In genomic region chr10:128965871-128966270, GRCm38 (mm10) we compare ENCODE assay signal across 27 mouse cellular contexts. TPM values are rescaled to one million over a fixed set of nuclear protein-coding genes. Genes with fewer than 3 reads are reported as not detected.
DNase-seq lines count a peak whose midpoint lies in the region; ATAC-seq and TF ChIP-seq lines count a peak whose summit lies in the region.
"Had no signal": no experiment of that assay in that cellular context is flagged by ENCODE, and none has a peak within 500 bp of the region (broad histone marks: within the 10 kb centered on the region; RNA-seq: fewer than 3 reads in every experiment).

No protein-coding gene starts in this region.

- peak; percentile 93 for ATAC-seq in common myeloid progenitor, adult 5-6 weeks (replicated peaks; ENCODE audit: low read depth, poor library complexity, severe bottlenecking)
- ATAC-seq in megakaryocyte progenitor cell, adult 5-6 weeks (replicated peaks; ENCODE audit: poor library complexity) = peak; percentile 95

- peaks cover 14% of the 10 kb centered on the region; the same call in 1 of the 2 replicates for H3K4me1 ChIP-seq in kidney, adult 2 months (ENCODE audit: control insufficient read depth, insufficient read depth, low read length)
- H3K4me1 ChIP-seq: forebrain, embryonic 10.5 days; hindbrain, embryonic 15.5 days; limb, embryonic 10.5 days; midbrain, embryonic 10.5 days had no signal

- no peak for DNase-seq in kidney, adult 2 months
- DNase-seq in kidney, postnatal 4 days = no peak
- peak; percentile 37 for DNase-seq in 3T3-L1 (ENCODE audit: low read depth, low spot score)
- no peak for DNase-seq in layer of hippocampus, postnatal 10 days (ENCODE audit: low spot score in 2 of 2)
- no peak for DNase-seq in left cerebral cortex, postnatal 25 days (ENCODE audit: low spot score in 2 of 2)
- no peak for DNase-seq in urinary bladder, adult 18-20 months (ENCODE audit: low spot score in 2 of 2)
- DNase-seq: adrenal gland, adult 2 months; cerebellum, postnatal 10 days; heart, postnatal 36 days; kidney, adult 11 months; liver, embryonic 13.5 days; lung, postnatal 36 days; retina, postnatal 1 day had no signal

- peak overlapping the region; percentile 84 for H3K27ac ChIP-seq in kidney, adult 2 months (ENCODE audit: insufficient read depth, low read depth, low read length)
- H3K27ac ChIP-seq: forebrain, embryonic 10.5 days; heart, embryonic 13.5 days; hindbrain, embryonic 15.5 days; kidney, postnatal 0 days; left cerebral cortex, adult 2 months; limb, embryonic 10.5 days; liver, embryonic 13.5 days; midbrain, embryonic 10.5 days had no signal

- H3K4me3 ChIP-seq in kidney, adult 2 months (ENCODE audit: insufficient read depth, low read depth, low read length) = no peak overlapping the region
- H3K4me3 ChIP-seq: forebrain, embryonic 10.5 days; heart, embryonic 13.5 days; hindbrain, embryonic 15.5 days; left cerebral cortex, adult 2 months; limb, embryonic 10.5 days; liver, embryonic 13.5 days; midbrain, embryonic 10.5 days had no signal

- WGBS in kidney, adult 2 months = 73% methylated on average over 6 of the region's 6 CpGs

- H3K27me3 ChIP-seq in kidney, adult 2 months (replicated peaks; ENCODE audit: control insufficient read depth, insufficient read depth, low read length) = no peaks in the 10 kb centered on the region
- H3K27me3 ChIP-seq: heart, embryonic 13.5 days; hindbrain, embryonic 15.5 days had no signal

- no peak for TF ChIP-seq CTCF in kidney, adult 2 months (conservative IDR thresholded peaks at IDR 0.05; ENCODE audit: insufficient read depth, insufficient read length, low read depth, low read length)

- intact Hi-C loops in left cerebral cortex, postnatal 25 days (cut with DNase I) = no loop called here

- TF ChIP-seq POLR2A in kidney, adult 2 months (IDR thresholded peaks at IDR 0.05; ENCODE audit: low read depth, low read length) = no peak

- H3K36me3 ChIP-seq in kidney, adult 2 months (ENCODE audit: control insufficient read depth, insufficient read depth, low read length) = no peaks in the 10 kb centered on the region
- H3K36me3 ChIP-seq: forebrain, embryonic 10.5 days; heart, embryonic 13.5 days; hindbrain, embryonic 15.5 days; limb, embryonic 10.5 days; liver, embryonic 13.5 days; midbrain, embryonic 10.5 days had no signal

RNA-seq across cellular contexts. Expression of gene Mettl7b, which starts 5.1 kb away (rescaled TPM):
- polyA plus RNA-seq in kidney, adult 2 months (2012; rRNA removed) = 234 and 269 TPM in 2 replicates
- total RNA-seq in common myeloid progenitor, adult 5-6 weeks (2017) = not detected in 2 replicates
- total RNA-seq in megakaryocyte progenitor cell, adult 5-6 weeks (2015) = not detected in 2 replicates
- not detected in 2 replicates for total RNA-seq in megakaryocyte progenitor cell, adult 5-6 weeks (2017)
- total RNA-seq in layer of hippocampus, postnatal 10 days (2021) = not detected
- not detected for total RNA-seq in left cerebral cortex, postnatal 25 days (2021)
- total RNA-seq: heart, postnatal 36 days; layer of hippocampus, adult 18-20 months; left cerebral cortex, adult 2 months; midbrain, postnatal 0 days had no signal
- polyA plus RNA-seq: forebrain, embryonic 10.5 days; heart, embryonic 13.5 days; hindbrain, embryonic 15.5 days; limb, embryonic 10.5 days; liver, embryonic 13.5 days; midbrain, embryonic 10.5 days; midbrain, postnatal 0 days had no signal

RNA-seq across cellular contexts. Expression of gene Olfr9, which starts 23.4 kb away (rescaled TPM):
- not detected in 2 replicates for polyA plus RNA-seq in kidney, adult 2 months (2012; rRNA removed)
- not detected in 2 replicates for total RNA-seq in common myeloid progenitor, adult 5-6 weeks (2017)
- not detected in 2 replicates for total RNA-seq in megakaryocyte progenitor cell, adult 5-6 weeks (2015)
- not detected in 2 replicates for total RNA-seq in megakaryocyte progenitor cell, adult 5-6 weeks (2017)
- total RNA-seq in layer of hippocampus, postnatal 10 days (2021) = not detected
- not detected for total RNA-seq in left cerebral cortex, postnatal 25 days (2021)
- total RNA-seq: adrenal gland, adult 2 months; gastrocnemius, adult 18-20 months; gastrocnemius, postnatal 4 days; heart, postnatal 36 days; layer of hippocampus, adult 18-20 months; left cerebral cortex, adult 2 months; midbrain, postnatal 0 days had no signal
- polyA plus RNA-seq: adrenal gland, adult 2 months; forebrain, embryonic 10.5 days; heart, embryonic 13.5 days; hindbrain, embryonic 15.5 days; kidney, postnatal 0 days; limb, embryonic 10.5 days; liver, embryonic 13.5 days; midbrain, embryonic 10.5 days; midbrain, postnatal 0 days; urinary bladder, adult 2 months had no signal

RNA-seq across cellular contexts. Expression of gene Itga7, which starts 32.3 kb away (rescaled TPM):
- 14.6 and 17.8 TPM in 2 replicates for polyA plus RNA-seq in kidney, adult 2 months (2012; rRNA removed)
- not detected in 2 replicates for total RNA-seq in common myeloid progenitor, adult 5-6 weeks (2017)
- total RNA-seq in megakaryocyte progenitor cell, adult 5-6 weeks (2015) = 0.15 TPM in 1 of 2 replicates, not detected in the other
- not detected in 2 replicates for total RNA-seq in megakaryocyte progenitor cell, adult 5-6 weeks (2017)
- total RNA-seq in layer of hippocampus, postnatal 10 days (2021) = 10 to 100 TPM; 22.2 to 27.4 TPM
- 10 to 100 TPM; 12.4 to 15.5 TPM for total RNA-seq in left cerebral cortex, postnatal 25 days (2021)

RNA-seq across cellular contexts. Expression of gene Bloc1s1, which starts 42.0 kb away (rescaled TPM):
- 339 and 365 TPM in 2 replicates for polyA plus RNA-seq in kidney, adult 2 months (2012; rRNA removed)
- 95.3 and 109 TPM in 2 replicates for total RNA-seq in common myeloid progenitor, adult 5-6 weeks (2017)
- 103 and 133 TPM in 2 replicates for total RNA-seq in megakaryocyte progenitor cell, adult 5-6 weeks (2015)
- total RNA-seq in megakaryocyte progenitor cell, adult 5-6 weeks (2017) = 65.7 and 106 TPM in 2 replicates
- 100 to 1,000 TPM; 109 to 123 TPM for total RNA-seq in layer of hippocampus, postnatal 10 days (2021)
- total RNA-seq in left cerebral cortex, postnatal 25 days (2021) = 10 to 100 TPM; 81.4 to 86.2 TPM

RNA-seq across cellular contexts. Expression of gene Rdh5, which starts 43.2 kb away (rescaled TPM):
- 38.9 and 46.0 TPM in 2 replicates for polyA plus RNA-seq in kidney, adult 2 months (2012; rRNA removed)
- 2.7 and 7.7 TPM in 2 replicates for total RNA-seq in common myeloid progenitor, adult 5-6 weeks (2017)
- 0.90 and 15.7 TPM in 2 replicates for total RNA-seq in megakaryocyte progenitor cell, adult 5-6 weeks (2015)
- 0.79 and 2.9 TPM in 2 replicates for total RNA-seq in megakaryocyte progenitor cell, adult 5-6 weeks (2017)
- total RNA-seq in layer of hippocampus, postnatal 10 days (2021) = 1 to 10 TPM; 5.6 to 6.7 TPM
- total RNA-seq in left cerebral cortex, postnatal 25 days (2021) = 1 to 10 TPM; 6.0 to 8.2 TPM

Comparison
In these comparisons a context has a peak if more than half of its experiments do, and no peak if none do; other contexts are left out.
1. RNA of gene Itga7, which starts 32.3 kb away (total RNA-seq): 22.2 to 27.4 TPM in layer of hippocampus, postnatal 10 days and 12.4 to 15.5 TPM in left cerebral cortex, postnatal 25 days; 0.15 TPM in megakaryocyte progenitor cell, adult 5-6 weeks and not detected in common myeloid progenitor, adult 5-6 weeks; every median in the first group is over 10 times any median in the second.